Mouse (Mus musculus): ENCODE data around the gene Csl.

Gene Csl

DNA sequence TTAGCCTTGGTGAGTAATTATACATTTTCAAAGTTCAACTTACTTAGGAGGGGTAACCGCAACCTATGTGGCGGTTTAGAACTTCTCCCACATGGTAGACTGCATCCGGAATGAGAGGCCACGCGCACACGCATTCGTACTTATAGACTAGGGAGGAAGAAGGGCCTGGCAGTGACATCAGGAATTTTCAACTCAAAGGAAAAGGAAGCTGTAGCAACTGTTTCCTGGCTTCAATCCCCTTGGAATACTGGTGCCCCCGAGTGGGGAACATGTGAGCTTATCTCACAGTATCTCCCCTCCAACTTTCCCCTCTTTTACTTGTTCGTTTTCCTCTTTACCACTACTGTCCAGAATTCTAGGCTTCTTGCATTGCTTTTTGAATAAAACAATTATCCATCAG lies at the start of gene Csl:
Gene Csl (minus strand): TSS at position 101 of the 400 bp plus-strand sequence.
- no peak for DNase-seq (ENCODE audit: low read depth, low spot score)

GRCm38 (mm10) chr10:99789418-99789817 lies 30.0 kb upstream of the Csl start:
- no peak for DNase-seq (ENCODE audit: low read depth, low spot score)

- DNase-seq (ENCODE audit: low read depth, low spot score): no peak
Measured at GRCm38 (mm10) chr10:99774228-99775120, 15.0 kb upstream of the Csl start.

GRCm38 (mm10) chr10:99750146-99750545 lies 9.3 kb downstream of the Csl start:
- DNase-seq (ENCODE audit: low read depth, low spot score): no peak

GRCm38 (mm10) chr10:99748668-99749260 lies 10.7 kb downstream of the Csl start:
- no peak for DNase-seq (ENCODE audit: low read depth, low spot score)

- DNase-seq (ENCODE audit: low read depth, low spot score): no peak
Measured at GRCm38 (mm10) chr10:99748009-99748408, 11.4 kb downstream of the Csl start.

DNA sequence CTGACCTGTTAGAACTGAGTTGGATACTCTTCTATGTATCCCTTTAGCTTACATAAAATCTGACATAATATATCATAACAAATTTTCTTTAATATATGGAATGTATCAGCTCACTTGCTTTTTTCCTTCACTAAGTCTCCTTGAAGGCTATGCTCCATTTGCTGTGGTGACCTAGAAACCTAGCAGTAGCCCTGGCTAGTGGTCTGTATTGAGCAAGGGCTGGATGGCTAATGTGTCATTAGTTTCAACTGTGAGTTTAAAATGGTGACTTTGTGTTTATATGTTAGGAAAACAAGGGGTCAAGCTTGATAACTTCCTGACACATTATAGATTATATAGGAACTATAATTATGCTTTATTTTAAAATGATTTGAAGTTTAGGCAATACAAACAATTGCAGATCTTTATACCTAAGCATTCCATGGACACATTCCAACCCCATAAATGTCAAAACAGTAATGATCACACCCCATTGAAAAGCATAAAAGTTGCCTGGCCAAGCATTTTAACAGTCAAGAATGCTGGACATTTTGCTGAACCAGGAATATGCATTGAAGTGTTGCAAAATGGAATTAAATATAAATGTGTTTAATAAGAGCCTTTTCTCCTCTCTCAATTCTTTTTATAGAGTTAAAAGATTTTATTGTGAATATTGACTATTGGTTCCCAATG lies 17.7 kb downstream of the Csl start:
- no peak for DNase-seq (ENCODE audit: low read depth, low spot score)

DNA sequence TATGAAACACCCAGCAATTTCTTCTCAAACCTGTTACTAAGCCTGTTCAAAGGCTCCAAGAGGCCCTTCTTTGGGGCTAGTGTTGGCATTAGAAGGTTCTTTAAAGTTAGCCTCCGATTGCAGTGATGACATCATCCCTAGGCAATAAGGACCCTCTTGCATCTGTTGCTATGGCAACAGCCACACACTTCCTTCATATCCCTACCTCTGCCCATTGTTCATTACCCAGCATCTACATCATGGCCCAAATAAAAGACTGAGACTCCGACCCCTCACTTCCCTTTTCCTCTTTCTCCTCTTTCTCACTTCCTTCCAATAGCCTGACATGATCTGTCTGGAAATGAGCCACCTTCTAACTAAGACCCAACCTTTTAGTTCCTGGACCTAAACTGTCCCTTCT lies 46.3 kb downstream of the Csl start:
- no peak for DNase-seq (ENCODE audit: low read depth, low spot score)

DNA sequence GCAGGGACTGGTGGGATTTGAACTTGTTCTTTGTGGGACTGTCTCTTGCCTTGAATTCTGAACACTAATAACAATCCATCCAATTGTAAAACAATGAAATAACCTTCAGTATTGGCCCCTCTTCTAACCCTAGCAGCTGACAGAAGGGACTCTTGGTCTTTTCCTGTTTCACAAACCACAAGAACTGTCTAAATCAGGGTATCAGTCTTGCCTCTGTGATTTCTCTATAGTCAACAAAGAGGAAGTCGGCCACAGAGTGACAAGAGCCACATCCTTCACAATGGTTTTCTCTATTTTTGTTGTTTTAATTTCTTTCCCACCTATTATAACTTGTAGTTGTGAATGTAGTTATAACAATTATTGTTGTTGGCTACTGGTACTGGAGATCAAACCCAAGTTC lies 47.9 kb downstream of the Csl start:
- no peak for DNase-seq (ENCODE audit: low read depth, low spot score)

Measured in R1 (cell line).